Mouse (Mus musculus) embryonic fibroblast, embryonic 13.5 days (primary cell): Measurements from ENCODE around the gene Tmem145.

Experiments
- CTCF ChIP-seq: IDR thresholded peaks from 2 replicates; pipeline ENCODE4 v1.5.1; 2011; ENCODE audit warnings: mild to moderate bottlenecking, control low read depth, low read length, moderate library complexity, borderline replicate concordance; ENCODE audit not compliant: insufficient read depth
- POLR2A ChIP-seq: IDR thresholded peaks from 2 replicates; pipeline ENCODE4 v1.6.1; 2011; ENCODE audit warnings: low read depth, mild to moderate bottlenecking, control low read depth, low read length, moderate library complexity

GRCm38 (mm10) chr7:25267751-25268463, 38.0 kb upstream of the Tmem145 start:
- TF ChIP-seq POLR2A (no peak), CTCF (no peak)
